Mouse (Mus musculus): ENCODE measurements at regions not wholly inside any gene's neighbourhood (a gene's known extent, or its start where the extent isn't known, plus 50 kb on each side); places are given as distances from the start of the nearest gene placed in this dataset.

DNA sequence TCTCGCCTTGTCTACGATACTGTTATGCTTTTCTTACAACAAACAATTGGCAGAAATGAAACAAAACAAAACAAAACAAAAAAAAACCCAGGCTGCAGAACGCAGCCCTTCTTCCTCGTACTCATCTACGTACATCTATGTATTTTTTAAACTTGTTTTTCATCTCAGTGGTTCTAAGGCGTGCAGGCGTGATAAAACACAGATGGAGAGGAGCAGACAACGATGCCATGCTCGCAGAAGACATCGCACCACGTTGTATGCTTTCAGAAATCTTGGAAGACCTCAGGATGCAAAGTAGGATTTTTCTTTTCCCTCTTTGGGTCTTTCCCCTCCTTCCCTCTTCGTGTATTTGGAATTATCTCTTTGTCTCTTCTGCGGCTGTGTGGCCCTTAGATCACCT lies 142.5 kb upstream of the Zfp703 start:
- TF ChIP-seq POLR2A (IDR thresholded peaks at IDR 0.05; ENCODE audit: borderline replicate concordance, insufficient read depth, low read length) (no peak), CTCF (IDR thresholded peaks at IDR 0.05; ENCODE audit: borderline replicate concordance, insufficient read depth, low read depth, low read length) (no peak)

All from cerebellum, adult 2 months (tissue).